Mouse (Mus musculus): ENCODE data around the gene Cdh4. TPM values are rescaled to one million over a fixed set of nuclear protein-coding genes. Genes with fewer than 3 reads are reported as not detected.

Gene Cdh4
- polyA plus RNA-seq, 1 experiment from 2014 or later, result 3.0 TPM

DNA sequence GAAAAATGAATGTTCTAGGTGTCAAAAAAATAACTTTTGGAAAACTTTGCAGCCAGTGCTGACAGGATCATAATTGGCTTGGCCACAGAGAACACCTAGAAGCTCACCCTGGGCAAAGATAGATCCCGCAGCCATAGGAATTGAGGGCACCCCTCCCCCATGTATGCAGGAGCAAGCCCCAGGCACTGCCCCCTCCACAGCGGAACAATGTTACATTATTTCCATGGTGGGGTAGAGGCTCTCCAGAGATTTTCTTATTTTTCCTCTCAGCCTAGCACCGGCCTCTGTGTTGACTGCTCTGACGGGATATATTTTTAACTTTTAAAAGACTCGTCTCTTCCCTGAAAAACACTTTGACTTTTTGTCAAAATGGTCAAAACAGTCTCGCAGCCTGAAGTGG, 131.6 kb downstream of the Cdh4 start:
- WGBS, result 85% methylated on average over 6 of the region's 6 CpGs
- H3K4me1 ChIP-seq (replicated peaks; ENCODE audit: control insufficient read depth, insufficient read depth, low read length), result no peaks in the 10 kb centered on the region
- no peaks in the 10 kb centered on the region for H3K36me3 ChIP-seq (ENCODE audit: control insufficient read depth, insufficient read depth)
- ATAC-seq, result no peak
- H3K27ac ChIP-seq (ENCODE audit: low read depth, low read length), result no peak overlapping the region
- no peaks in the 10 kb centered on the region for H3K27me3 ChIP-seq (replicated peaks; ENCODE audit: control insufficient read depth, insufficient read depth, low read length)
- H3K4me3 ChIP-seq (ENCODE audit: low read depth, low read length), result no peak overlapping the region
- H3K9me3 ChIP-seq (ENCODE audit: control insufficient read depth), result no peaks in the 10 kb centered on the region
- H3K4me2 ChIP-seq (replicated peaks; ENCODE audit: low read depth), result no peak overlapping the region
- no peak for TF ChIP-seq CTCF (IDR thresholded peaks at IDR 0.05; ENCODE audit: low read depth)
- H3K9ac ChIP-seq (ENCODE audit: low read depth, low read length), result no peak overlapping the region

DNA sequence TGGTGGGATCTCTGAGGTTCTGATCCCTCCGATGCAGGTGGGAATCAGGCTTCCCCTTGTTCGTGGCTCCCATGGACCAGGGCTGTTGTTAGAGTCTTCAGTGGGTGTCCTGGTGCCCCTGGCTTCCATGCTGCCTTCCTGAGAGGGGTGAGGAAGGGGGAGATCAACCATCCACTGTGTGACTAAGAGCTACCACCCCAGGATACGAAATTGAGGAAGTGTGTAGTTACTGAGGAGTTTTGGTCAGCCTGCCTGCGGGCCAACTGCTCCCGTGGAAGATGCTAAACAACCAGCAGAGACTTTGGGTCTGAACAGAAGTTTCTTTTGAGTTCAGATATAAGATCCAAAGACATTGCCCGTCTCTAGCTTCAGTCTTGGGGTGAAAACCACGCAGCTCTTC, 133.4 kb downstream of the Cdh4 start:
- TF ChIP-seq CTCF (IDR thresholded peaks at IDR 0.05; ENCODE audit: low read depth), result no peak
- Histone ChIP-seq H3K4me1 (replicated peaks; ENCODE audit: control insufficient read depth, insufficient read depth, low read length) (no peaks in the 10 kb centered on the region), H3K4me2 (replicated peaks; ENCODE audit: low read depth) (no peak overlapping the region), H3K9me3 (ENCODE audit: control insufficient read depth) (no peaks in the 10 kb centered on the region), H3K4me3 (ENCODE audit: low read depth, low read length) (no peak overlapping the region), H3K36me3 (ENCODE audit: control insufficient read depth, insufficient read depth) (no peaks in the 10 kb centered on the region), H3K27ac (ENCODE audit: low read depth, low read length) (no peak overlapping the region), H3K9ac (ENCODE audit: low read depth, low read length) (no peak overlapping the region), H3K27me3 (replicated peaks; ENCODE audit: control insufficient read depth, insufficient read depth, low read length) (no peaks in the 10 kb centered on the region)
- ATAC-seq, result no peak
- 84% methylated on average over 7 of the region's 7 CpGs for WGBS

DNA sequence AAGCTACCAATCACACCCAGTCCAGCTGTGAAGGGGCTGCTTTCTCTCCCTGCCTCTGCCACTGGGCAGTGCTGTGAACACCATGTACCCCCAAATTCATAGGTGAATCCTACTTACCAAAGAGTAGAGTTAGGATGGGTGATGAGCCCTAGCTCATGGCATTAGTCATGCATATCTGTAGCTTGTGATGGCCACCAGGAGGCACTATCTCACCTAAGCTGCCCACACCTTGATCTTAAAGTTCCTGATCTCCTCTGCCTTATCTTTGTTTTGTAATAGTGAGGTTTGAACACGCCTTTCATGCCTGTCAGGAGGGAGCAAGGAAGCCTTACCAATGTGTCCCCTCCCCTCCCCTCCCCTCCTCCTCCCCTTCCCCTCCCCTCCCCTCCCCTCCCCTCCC, 134.0 kb downstream of the Cdh4 start:
- H3K4me1 ChIP-seq (replicated peaks; ENCODE audit: control insufficient read depth, insufficient read depth, low read length), result no peaks in the 10 kb centered on the region
- no peaks in the 10 kb centered on the region for H3K9me3 ChIP-seq (ENCODE audit: control insufficient read depth)
- no peak overlapping the region for H3K4me2 ChIP-seq (replicated peaks; ENCODE audit: low read depth)
- H3K9ac ChIP-seq (ENCODE audit: low read depth, low read length), result no peak overlapping the region
- H3K27me3 ChIP-seq (replicated peaks; ENCODE audit: control insufficient read depth, insufficient read depth, low read length), result no peaks in the 10 kb centered on the region
- ATAC-seq, result no peak
- no peaks in the 10 kb centered on the region for H3K36me3 ChIP-seq (ENCODE audit: control insufficient read depth, insufficient read depth)
- no peak overlapping the region for H3K4me3 ChIP-seq (ENCODE audit: low read depth, low read length)
- no peak overlapping the region for H3K27ac ChIP-seq (ENCODE audit: low read depth, low read length)
- peak; percentile 63 for TF ChIP-seq CTCF (IDR thresholded peaks at IDR 0.05; ENCODE audit: low read depth)
- 54% methylated on average over 1 of the region's 1 CpGs for WGBS

DNA sequence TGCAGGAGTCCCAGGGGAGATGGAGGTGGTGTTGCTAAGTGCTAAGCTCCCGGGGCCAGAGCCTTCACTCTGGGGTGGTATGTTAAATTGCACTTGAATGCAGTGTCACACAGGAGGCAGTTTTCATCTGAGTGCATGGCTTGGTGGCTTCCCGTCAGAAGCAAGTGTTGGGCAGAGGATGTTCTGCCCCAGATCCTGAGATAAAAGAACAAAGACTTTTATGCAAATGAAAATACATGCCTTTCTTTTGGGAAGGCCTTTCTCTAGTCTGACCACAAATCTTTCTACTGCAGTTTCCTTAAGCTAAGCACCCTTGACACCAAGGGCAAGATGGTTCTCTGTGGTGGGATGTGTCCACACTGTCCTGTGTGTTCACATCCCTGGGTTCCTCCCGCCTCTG, 136.1 kb downstream of the Cdh4 start:
- WGBS, result 82% methylated on average over 3 of the region's 3 CpGs
- H3K27me3 ChIP-seq (replicated peaks; ENCODE audit: control insufficient read depth, insufficient read depth, low read length), result no peaks in the 10 kb centered on the region

DNA sequence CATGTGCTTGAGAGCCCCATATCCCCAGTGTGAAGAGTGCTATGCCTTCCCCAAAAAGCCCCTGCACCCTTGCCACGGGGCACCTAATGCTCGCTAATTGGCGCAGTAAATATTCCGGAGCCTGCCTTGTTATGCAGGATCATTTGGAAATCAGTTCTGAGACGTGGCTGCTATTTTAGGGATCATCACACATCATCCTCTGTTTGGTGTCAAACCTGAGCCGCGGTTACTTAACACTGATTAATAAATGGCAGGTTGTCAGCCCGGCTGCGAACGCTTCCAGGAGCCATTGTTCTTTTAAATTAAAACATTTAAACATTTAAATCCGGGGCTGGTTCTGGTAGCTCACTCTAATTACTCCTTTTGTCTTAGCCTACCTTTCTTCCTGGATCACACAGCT, 136.6 kb downstream of the Cdh4 start:
- H3K4me1 ChIP-seq (replicated peaks; ENCODE audit: control insufficient read depth, insufficient read depth, low read length), result no peaks in the 10 kb centered on the region
- H3K9me3 ChIP-seq (ENCODE audit: control insufficient read depth), result no peaks in the 10 kb centered on the region
- H3K36me3 ChIP-seq (ENCODE audit: control insufficient read depth, insufficient read depth), result no peaks in the 10 kb centered on the region
- 70% methylated on average over 11 of the region's 11 CpGs for WGBS
- H3K4me3 ChIP-seq (ENCODE audit: low read depth, low read length), result no peak overlapping the region
- no peak for TF ChIP-seq CTCF (IDR thresholded peaks at IDR 0.05; ENCODE audit: low read depth)
- no peak overlapping the region for H3K27ac ChIP-seq (ENCODE audit: low read depth, low read length)
- ATAC-seq, result no peak
- no peak overlapping the region for H3K4me2 ChIP-seq (replicated peaks; ENCODE audit: low read depth)
- H3K27me3 ChIP-seq (replicated peaks; ENCODE audit: control insufficient read depth, insufficient read depth, low read length), result no peaks in the 10 kb centered on the region
- no peak overlapping the region for H3K9ac ChIP-seq (ENCODE audit: low read depth, low read length)

More for the DNA sequence above, 136.1 kb downstream of the Cdh4 start:
- ATAC-seq, result no peak
- no peak for TF ChIP-seq CTCF (IDR thresholded peaks at IDR 0.05; ENCODE audit: low read depth)
- no peaks in the 10 kb centered on the region for H3K4me1 ChIP-seq (replicated peaks; ENCODE audit: control insufficient read depth, insufficient read depth, low read length)
- H3K9ac ChIP-seq (ENCODE audit: low read depth, low read length), result no peak overlapping the region
- no peaks in the 10 kb centered on the region for H3K36me3 ChIP-seq (ENCODE audit: control insufficient read depth, insufficient read depth)
- no peak overlapping the region for H3K27ac ChIP-seq (ENCODE audit: low read depth, low read length)
- no peak overlapping the region for H3K4me2 ChIP-seq (replicated peaks; ENCODE audit: low read depth)
- H3K4me3 ChIP-seq (ENCODE audit: low read depth, low read length), result no peak overlapping the region
- no peaks in the 10 kb centered on the region for H3K9me3 ChIP-seq (ENCODE audit: control insufficient read depth)

DNA sequence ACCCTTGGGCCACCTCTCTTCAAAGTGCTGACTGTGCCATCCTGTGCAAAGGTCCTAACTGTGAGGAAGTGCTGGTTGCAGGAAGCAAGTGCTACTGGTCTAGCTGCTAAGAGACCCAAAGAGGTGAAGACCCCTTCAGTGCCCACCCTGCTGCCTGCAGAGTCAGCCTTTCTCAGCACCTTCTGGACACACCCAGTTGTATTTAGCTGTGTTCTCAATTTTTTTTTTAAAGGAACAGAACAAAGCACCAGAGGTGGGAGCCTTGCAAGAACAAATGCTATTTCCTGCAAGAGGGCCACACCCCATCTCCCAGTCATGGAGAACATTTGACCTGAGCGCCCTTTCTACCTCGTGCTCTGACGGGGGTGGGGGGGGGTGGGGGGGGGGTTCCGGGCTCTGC, 138.2 kb downstream of the Cdh4 start:
- H3K36me3 ChIP-seq (ENCODE audit: control insufficient read depth, insufficient read depth), result no peaks in the 10 kb centered on the region
- TF ChIP-seq CTCF (IDR thresholded peaks at IDR 0.05; ENCODE audit: low read depth), result no peak
- H3K4me2 ChIP-seq (replicated peaks; ENCODE audit: low read depth), result no peak overlapping the region
- no peaks in the 10 kb centered on the region for H3K9me3 ChIP-seq (ENCODE audit: control insufficient read depth)
- no peak for ATAC-seq
- no peak overlapping the region for H3K4me3 ChIP-seq (ENCODE audit: low read depth, low read length)
- no peaks in the 10 kb centered on the region for H3K27me3 ChIP-seq (replicated peaks; ENCODE audit: control insufficient read depth, insufficient read depth, low read length)
- no peaks in the 10 kb centered on the region for H3K4me1 ChIP-seq (replicated peaks; ENCODE audit: control insufficient read depth, insufficient read depth, low read length)
- WGBS, result 48% methylated on average over 4 of the region's 4 CpGs
- H3K27ac ChIP-seq (ENCODE audit: low read depth, low read length), result no peak overlapping the region
- H3K9ac ChIP-seq (ENCODE audit: low read depth, low read length), result no peak overlapping the region

DNA sequence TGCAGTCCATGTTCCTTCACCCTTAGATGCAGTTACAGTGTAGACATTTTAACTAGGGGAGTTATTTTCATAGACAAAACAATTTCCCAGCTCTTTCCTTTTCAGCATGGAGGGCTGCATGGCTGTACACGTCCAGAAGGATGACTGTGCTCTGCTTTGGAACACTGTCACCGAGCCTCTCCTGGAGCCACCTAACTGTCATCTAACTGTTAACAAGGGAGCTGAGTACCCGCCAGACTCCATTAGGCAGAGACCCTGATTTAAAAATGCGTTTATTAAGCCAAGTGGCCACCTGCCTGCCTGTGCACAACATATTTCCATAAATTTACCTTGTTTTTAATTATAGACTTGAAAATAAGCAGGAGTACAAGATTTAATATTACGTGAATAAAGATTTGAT, 138.8 kb downstream of the Cdh4 start:
- Histone ChIP-seq H3K36me3 (ENCODE audit: control insufficient read depth, insufficient read depth) (no peaks in the 10 kb centered on the region), H3K4me2 (replicated peaks; ENCODE audit: low read depth) (no peak overlapping the region), H3K27ac (ENCODE audit: low read depth, low read length) (no peak overlapping the region), H3K4me3 (ENCODE audit: low read depth, low read length) (no peak overlapping the region), H3K27me3 (replicated peaks; ENCODE audit: control insufficient read depth, insufficient read depth, low read length) (no peaks in the 10 kb centered on the region), H3K9ac (ENCODE audit: low read depth, low read length) (no peak overlapping the region), H3K9me3 (ENCODE audit: control insufficient read depth) (no peaks in the 10 kb centered on the region), H3K4me1 (replicated peaks; ENCODE audit: control insufficient read depth, insufficient read depth, low read length) (no peaks in the 10 kb centered on the region)
- no peak for TF ChIP-seq CTCF (IDR thresholded peaks at IDR 0.05; ENCODE audit: low read depth)
- ATAC-seq, result no peak
- 78% methylated on average over 5 of the region's 5 CpGs for WGBS

Measured in intestine, postnatal 0 days (tissue).